Mouse (Mus musculus): Measurements from ENCODE around the gene Aldh1a7.
"Not testable (repeated sequence)": the region's sequence is repeated elsewhere in the genome, so short reads cannot be mapped to it uniquely, and the experiment has no call there.

Gene Aldh1a7

GRCm38 (mm10) chr19:20727381-20727780 is at the start of gene Aldh1a7:
TSS of gene Aldh1a7 (minus strand) at chr19:20727562.
- no peak for DNase-seq (ENCODE audit: low read depth, low spot score)

- no peak for DNase-seq (ENCODE audit: low read depth, low spot score)
These were observed 48.3 kb upstream of the Aldh1a7 start for GRCm38 (mm10) chr19:20775681-20776080.

GRCm38 (mm10) chr19:20773941-20774340 is 46.6 kb upstream of the Aldh1a7 start:
- DNase-seq (ENCODE audit: low read depth, low spot score): no peak

GRCm38 (mm10) chr19:20764214-20764613 is 36.9 kb upstream of the Aldh1a7 start:
- peak; percentile 19 for DNase-seq (ENCODE audit: low read depth, low spot score)

GRCm38 (mm10) chr19:20761675-20762426 is 34.5 kb upstream of the Aldh1a7 start:
- no peak for DNase-seq (ENCODE audit: low read depth, low spot score)

- DNase-seq (ENCODE audit: low read depth, low spot score): no peak
These were observed 33.8 kb upstream of the Aldh1a7 start for GRCm38 (mm10) chr19:20761119-20761518.

GRCm38 (mm10) chr19:20744630-20745029 is 17.3 kb upstream of the Aldh1a7 start:
- DNase-seq (ENCODE audit: low read depth, low spot score): no peak

- DNase-seq (ENCODE audit: low read depth, low spot score): no peak
These were observed 916 bp upstream of the Aldh1a7 start for GRCm38 (mm10) chr19:20728278-20728677.

- no peak for DNase-seq (ENCODE audit: low read depth, low spot score)
These were observed 4.4 kb downstream of the Aldh1a7 start for GRCm38 (mm10) chr19:20722913-20723312.

- DNase-seq (ENCODE audit: low read depth, low spot score): peak; percentile 55
These were observed 7.1 kb downstream of the Aldh1a7 start for GRCm38 (mm10) chr19:20720298-20720697.

- DNase-seq (ENCODE audit: low read depth, low spot score): no peak
These were observed 11.7 kb downstream of the Aldh1a7 start for GRCm38 (mm10) chr19:20715617-20716016.

- no peak for DNase-seq (ENCODE audit: low read depth, low spot score)
These were observed 12.3 kb downstream of the Aldh1a7 start for GRCm38 (mm10) chr19:20715093-20715492.

GRCm38 (mm10) chr19:20714543-20714942 is 12.8 kb downstream of the Aldh1a7 start:
- no peak for DNase-seq (ENCODE audit: low read depth, low spot score)

GRCm38 (mm10) chr19:20707159-20707558 is 20.2 kb downstream of the Aldh1a7 start:
- no peak for DNase-seq (ENCODE audit: low read depth, low spot score)

- DNase-seq (ENCODE audit: low read depth, low spot score): no peak
These were observed 20.6 kb downstream of the Aldh1a7 start for GRCm38 (mm10) chr19:20706747-20707146.

GRCm38 (mm10) chr19:20702074-20702473 is 25.3 kb downstream of the Aldh1a7 start:
- DNase-seq (ENCODE audit: low read depth, low spot score): no peak

- DNase-seq (ENCODE audit: low read depth, low spot score): no peak
These were observed 49.5 kb downstream of the Aldh1a7 start for GRCm38 (mm10) chr19:20677697-20678355.

GRCm38 (mm10) chr19:20654141-20654873 is 73.1 kb downstream of the Aldh1a7 start:
- DNase-seq (ENCODE audit: low read depth, low spot score): no peak

GRCm38 (mm10) chr19:20653082-20653676 is 74.2 kb downstream of the Aldh1a7 start:
- no peak for DNase-seq (ENCODE audit: low read depth, low spot score)

- no peak for DNase-seq (ENCODE audit: low read depth, low spot score)
These were observed 77.4 kb downstream of the Aldh1a7 start for GRCm38 (mm10) chr19:20650008-20650407.

- not testable (repeated sequence) for DNase-seq (ENCODE audit: low read depth, low spot score)
These were observed 79.9 kb downstream of the Aldh1a7 start for GRCm38 (mm10) chr19:20647496-20647895.

GRCm38 (mm10) chr19:20644346-20644745 is 83.0 kb downstream of the Aldh1a7 start:
- no peak for DNase-seq (ENCODE audit: low read depth, low spot score)
